Mouse (Mus musculus) forebrain, embryonic 13.5 days (tissue): ENCODE results near the gene Nat10. TPM values are rescaled to one million over a fixed set of nuclear protein-coding genes. Genes with fewer than 3 reads are reported as not detected.
A peak's percentile ranks its signal among the peaks of the same experiment; 100 is the strongest.

Source experiments
- ATAC-seq: fragments of 200-750 bp; cut with Nextera tagmentation; 2 replicates; pipeline ENCODE4 v1.8.0; 2017
- H3K27ac ChIP-seq: fragments of 300-500 bp; sonication (generic); 2 replicates; pipeline ENCODE4 v1.5.1; 2015; ENCODE audit warnings: inconsistent platforms, mild to moderate bottlenecking, moderate library complexity
- H3K27me3 ChIP-seq: fragments of 300-500 bp; sonication (generic); 2 replicates; pipeline ENCODE4 v1.6.1; 2015; ENCODE audit warnings: mild to moderate bottlenecking, inconsistent platforms
- H3K36me3 ChIP-seq: fragments of 300-500 bp; sonication (generic); 2 replicates; pipeline ENCODE4 v1.6.1; 2015; ENCODE audit warnings: mild to moderate bottlenecking, inconsistent platforms; ENCODE audit not compliant: poor library complexity, severe bottlenecking
- H3K4me1 ChIP-seq: fragments of 300-500 bp; sonication (generic); 2 replicates; pipeline ENCODE4 v1.6.1; 2015; ENCODE audit warnings: inconsistent platforms
- H3K4me2 ChIP-seq: fragments of 300-500 bp; sonication (generic); 2 replicates; pipeline ENCODE4 v1.6.1; 2015; ENCODE audit warnings: inconsistent platforms, mild to moderate bottlenecking, moderate library complexity
- H3K4me3 ChIP-seq: fragments of 300-500 bp; sonication (generic); 2 replicates; pipeline ENCODE4 v1.5.1; 2015; ENCODE audit warnings: mild to moderate bottlenecking, inconsistent platforms
- H3K9ac ChIP-seq: fragments of 300-500 bp; sonication (generic); 2 replicates; pipeline ENCODE4 v1.6.1; 2015; ENCODE audit warnings: mild to moderate bottlenecking, inconsistent platforms
- H3K9me3 ChIP-seq: fragments of 300-500 bp; sonication (generic); replicated peaks from 2 replicates; pipeline ENCODE4 v1.6.1; 2016; ENCODE audit warnings: inconsistent platforms
- WGBS: fragments of 180-500 bp; shearing (Covaris S2); methylation state at CpG from one replicate; pipeline ENCODE4 v1.1.7; 2015; 5-methylcytosine and 5-hydroxymethylcytosine counted together
- polyA plus RNA-seq: library from polyadenylated mRNA; unstranded; fragments of >200 nt; fragmentation: Nextera tagmentation; extraction: Ambion mirVana; gene quantifications from 2 replicates; pipeline ENCODE4 v1.2.1, GENCODE M21; 2015

Nat10 gene
- polyA plus RNA-seq, 1 experiment from 2014 or later = 23.8 TPM

GRCm38 (mm10) chr2:103784621-103785020, 23.6 kb upstream of the Nat10 start:
- Histone ChIP-seq H3K36me3 (peaks cover 35% of the 10 kb centered on the region), H3K4me1 (peaks cover 12% of the 10 kb centered on the region), H3K27ac (no peak overlapping the region), H3K4me2 (no peak overlapping the region), H3K4me3 (no peak overlapping the region), H3K9me3 (no peaks in the 10 kb centered on the region), H3K27me3 (no peaks in the 10 kb centered on the region), H3K9ac (no peak overlapping the region)
- WGBS = 86% methylated on average over 4 of the region's 4 CpGs
- ATAC-seq = no peak

- Histone ChIP-seq H3K9me3 (no peaks in the 10 kb centered on the region), H3K36me3 (peaks cover 27% of the 10 kb centered on the region), H3K4me1 (peaks cover 24% of the 10 kb centered on the region), H3K4me2 (no peak overlapping the region), H3K27me3 (no peaks in the 10 kb centered on the region), H3K9ac (no peak overlapping the region), H3K27ac (no peak overlapping the region), H3K4me3 (no peak overlapping the region)
- WGBS = 57% methylated on average over 1 of the region's 1 CpGs
- no peak for ATAC-seq
Measured at GRCm38 (mm10) chr2:103762492-103762891, 1.4 kb upstream of the Nat10 start.

- no peak overlapping the region for H3K27ac ChIP-seq
- 44% methylated on average over 4 of the region's 4 CpGs for WGBS
- H3K9me3 ChIP-seq = no peaks in the 10 kb centered on the region
- peak overlapping the region; percentile 75; the same call in 1 of the 2 replicates for H3K4me3 ChIP-seq
- no peak overlapping the region for H3K9ac ChIP-seq
- peak overlapping the region; percentile 79 for H3K4me2 ChIP-seq
- H3K4me1 ChIP-seq = peaks cover 24% of the 10 kb centered on the region
- H3K27me3 ChIP-seq = no peaks in the 10 kb centered on the region
- no peak for ATAC-seq
- peaks cover 26% of the 10 kb centered on the region for H3K36me3 ChIP-seq
Measured at GRCm38 (mm10) chr2:103761993-103762392, 923 bp upstream of the Nat10 start.

- H3K27ac ChIP-seq = peak overlapping the region; percentile 68
- H3K9ac ChIP-seq = peak overlapping the region; percentile 72
- WGBS = under 1% methylated on average over 12 of the region's 12 CpGs
- H3K4me3 ChIP-seq = peak overlapping the region; percentile 75
- peak; percentile 14; the same call in 1 of the 2 replicates for ATAC-seq
- peaks cover 24% of the 10 kb centered on the region for H3K4me1 ChIP-seq
- no peaks in the 10 kb centered on the region for H3K9me3 ChIP-seq
- no peaks in the 10 kb centered on the region for H3K27me3 ChIP-seq
- peak overlapping the region; percentile 79 for H3K4me2 ChIP-seq
- H3K36me3 ChIP-seq = peaks cover 24% of the 10 kb centered on the region
Measured at GRCm38 (mm10) chr2:103760421-103760820, 649 bp downstream of the Nat10 start.

GRCm38 (mm10) chr2:103755458-103756085, 5.5 kb downstream of the Nat10 start:
- Histone ChIP-seq H3K4me2 (no peak overlapping the region), H3K9ac (no peak overlapping the region), H3K9me3 (no peaks in the 10 kb centered on the region), H3K4me1 (peaks cover 10% of the 10 kb centered on the region; the same call in 1 of the 2 replicates), H3K4me3 (no peak overlapping the region), H3K36me3 (peaks cover 55% of the 10 kb centered on the region), H3K27ac (no peak overlapping the region), H3K27me3 (no peaks in the 10 kb centered on the region)
- WGBS = 92% methylated on average over 9 of the region's 9 CpGs
- no peak for ATAC-seq

- H3K36me3 ChIP-seq = peaks cover 65% of the 10 kb centered on the region
- no peak overlapping the region for H3K4me2 ChIP-seq
- no peak overlapping the region for H3K9ac ChIP-seq
- WGBS = 93% methylated on average over 3 of the region's 3 CpGs
- no peaks in the 10 kb centered on the region for H3K27me3 ChIP-seq
- no peak overlapping the region for H3K4me3 ChIP-seq
- ATAC-seq = no peak
- no peaks in the 10 kb centered on the region for H3K9me3 ChIP-seq
- H3K27ac ChIP-seq = no peak overlapping the region
- H3K4me1 ChIP-seq = peaks cover 2% of the 10 kb centered on the region; the same call in 1 of the 2 replicates
Measured at GRCm38 (mm10) chr2:103754614-103755013, 6.5 kb downstream of the Nat10 start.

- 97% methylated on average over 6 of the region's 6 CpGs for WGBS
- no peaks in the 10 kb centered on the region for H3K9me3 ChIP-seq
- ATAC-seq = no peak
- no peaks in the 10 kb centered on the region for H3K27me3 ChIP-seq
- no peak overlapping the region for H3K9ac ChIP-seq
- peaks cover 89% of the 10 kb centered on the region for H3K36me3 ChIP-seq
- H3K4me3 ChIP-seq = no peak overlapping the region
- no peak overlapping the region for H3K27ac ChIP-seq
- no peaks in the 10 kb centered on the region for H3K4me1 ChIP-seq
- H3K4me2 ChIP-seq = no peak overlapping the region
Measured at GRCm38 (mm10) chr2:103751771-103752170, 9.3 kb downstream of the Nat10 start.

GRCm38 (mm10) chr2:103749091-103749490, 12.0 kb downstream of the Nat10 start:
- Histone ChIP-seq H3K9me3 (no peaks in the 10 kb centered on the region), H3K27ac (no peak overlapping the region), H3K4me3 (no peak overlapping the region), H3K4me1 (no peaks in the 10 kb centered on the region), H3K9ac (no peak overlapping the region), H3K27me3 (no peaks in the 10 kb centered on the region), H3K36me3 (peaks cover 83% of the 10 kb centered on the region), H3K4me2 (no peak overlapping the region)
- no peak for ATAC-seq
- 94% methylated on average over 3 of the region's 3 CpGs for WGBS

- WGBS = 89% methylated on average over 9 of the region's 9 CpGs
- peaks cover 78% of the 10 kb centered on the region for H3K36me3 ChIP-seq
Measured at GRCm38 (mm10) chr2:103747891-103748290, 13.2 kb downstream of the Nat10 start.

GRCm38 (mm10) chr2:103746761-103747160, 14.3 kb downstream of the Nat10 start:
- H3K36me3 ChIP-seq = peaks cover 76% of the 10 kb centered on the region
- no peaks in the 10 kb centered on the region for H3K27me3 ChIP-seq
- ATAC-seq = no peak
- no peak overlapping the region for H3K9ac ChIP-seq
- H3K27ac ChIP-seq = no peak overlapping the region
- no peak overlapping the region for H3K4me3 ChIP-seq
- no peaks in the 10 kb centered on the region for H3K4me1 ChIP-seq
- H3K4me2 ChIP-seq = no peak overlapping the region
- WGBS = 84% methylated on average over 2 of the region's 2 CpGs
- no peaks in the 10 kb centered on the region for H3K9me3 ChIP-seq

More at GRCm38 (mm10) chr2:103747891-103748290, 13.2 kb downstream of the Nat10 start:
- no peaks in the 10 kb centered on the region for H3K9me3 ChIP-seq
- no peaks in the 10 kb centered on the region for H3K4me1 ChIP-seq
- H3K4me2 ChIP-seq = no peak overlapping the region
- no peak for ATAC-seq
- no peak overlapping the region for H3K9ac ChIP-seq
- H3K4me3 ChIP-seq = no peak overlapping the region
- no peak overlapping the region for H3K27ac ChIP-seq
- H3K27me3 ChIP-seq = no peaks in the 10 kb centered on the region

- Histone ChIP-seq H3K27ac (no peak overlapping the region), H3K9ac (no peak overlapping the region), H3K27me3 (no peaks in the 10 kb centered on the region), H3K4me3 (no peak overlapping the region), H3K9me3 (no peaks in the 10 kb centered on the region), H3K4me1 (no peaks in the 10 kb centered on the region), H3K4me2 (no peak overlapping the region), H3K36me3 (peaks cover 73% of the 10 kb centered on the region)
- WGBS = 81% methylated on average over 2 of the region's 2 CpGs
- ATAC-seq = no peak
Measured at GRCm38 (mm10) chr2:103746096-103746495, 15.0 kb downstream of the Nat10 start.

- Histone ChIP-seq H3K4me2 (no peak overlapping the region), H3K27me3 (no peaks in the 10 kb centered on the region), H3K27ac (no peak overlapping the region), H3K4me3 (no peak overlapping the region), H3K4me1 (no peaks in the 10 kb centered on the region), H3K36me3 (peaks cover 73% of the 10 kb centered on the region), H3K9ac (no peak overlapping the region), H3K9me3 (no peaks in the 10 kb centered on the region)
- WGBS = 85% methylated on average over 5 of the region's 5 CpGs
- ATAC-seq = no peak
Measured at GRCm38 (mm10) chr2:103745481-103745880, 15.6 kb downstream of the Nat10 start.

GRCm38 (mm10) chr2:103743988-103744387, 17.1 kb downstream of the Nat10 start:
- H3K9me3 ChIP-seq = no peaks in the 10 kb centered on the region
- H3K27ac ChIP-seq = no peak overlapping the region
- no peak overlapping the region for H3K9ac ChIP-seq
- 78% methylated on average over 7 of the region's 7 CpGs for WGBS
- no peaks in the 10 kb centered on the region for H3K27me3 ChIP-seq
- ATAC-seq = no peak
- H3K36me3 ChIP-seq = peaks cover 72% of the 10 kb centered on the region
- no peaks in the 10 kb centered on the region for H3K4me1 ChIP-seq
- no peak overlapping the region for H3K4me3 ChIP-seq
- H3K4me2 ChIP-seq = no peak overlapping the region
